Mouse (Mus musculus) v-Abl transformed pro-B cells (cell line): ENCODE results near the gene Asic5.

Source experiments
- in situ Hi-C, 2 experiments: fragments of 400-800 bp; cut with MboI; formaldehyde crosslinking; loops; one replicate each; pipeline ENCODE4 v1.15.1; 2025; ENCODE audit not compliant: unreplicated experiment in 2 of 2

The Asic5 gene

DNA sequence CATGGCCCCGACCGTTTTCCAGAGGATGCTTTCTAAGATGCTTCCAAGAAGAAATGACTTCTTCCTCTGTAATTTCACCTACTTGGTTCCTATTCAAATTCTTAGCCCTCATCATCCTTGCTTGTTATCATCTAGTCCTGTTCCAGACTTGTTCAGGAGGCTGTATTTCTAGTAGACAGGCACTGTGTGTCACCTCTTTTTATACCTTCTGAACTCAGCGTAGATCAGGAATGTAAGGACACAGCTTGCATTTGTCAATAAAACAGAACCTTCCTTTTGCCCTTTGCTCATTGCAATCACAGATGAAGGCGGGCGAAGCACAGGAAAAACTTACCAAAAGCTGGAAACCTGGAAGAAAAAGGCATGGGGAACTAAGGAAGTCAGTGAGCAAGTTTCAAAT, at the start of gene Asic5:
Gene Asic5 (plus strand): TSS at position 301 of the 400 bp plus-strand sequence.
- in situ Hi-C loops = no loop called here

DNA sequence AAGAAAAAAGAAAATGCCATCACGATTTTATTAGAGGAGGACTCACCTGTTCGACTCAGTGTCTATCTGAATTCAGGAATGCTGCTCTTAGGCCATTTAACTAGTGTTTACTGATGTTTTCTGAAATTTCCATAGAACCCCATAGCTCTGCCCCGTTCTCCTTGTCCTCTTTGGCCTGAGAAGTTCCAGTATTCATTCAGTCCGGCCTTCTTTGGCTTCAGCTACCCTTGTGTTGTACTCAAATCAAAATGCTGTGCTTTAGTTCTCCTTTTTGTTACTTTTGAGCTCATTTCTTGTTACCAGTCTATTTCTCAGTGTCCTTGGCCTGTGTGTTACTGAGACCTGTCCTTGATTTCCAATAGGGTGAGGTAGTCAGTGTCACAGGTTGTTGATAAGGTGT, 48.7 kb upstream of the Asic5 start:
- in situ Hi-C loops = loop anchor here (10.0 to 25.0 kb wide), 4 partner anchors 421 to 1329 kb away; partner anchors contain the start of gene Map9 (in 1 of the 2)

- in situ Hi-C loops = loop anchor here (10.0 to 25.0 kb wide), 4 partner anchors 416 to 1323 kb away; partner anchors contain the start of gene Map9 (in 1 of the 2)
Observed at GRCm38 (mm10) chr3:81938924-81939323, 43.2 kb upstream of the Asic5 start.

DNA sequence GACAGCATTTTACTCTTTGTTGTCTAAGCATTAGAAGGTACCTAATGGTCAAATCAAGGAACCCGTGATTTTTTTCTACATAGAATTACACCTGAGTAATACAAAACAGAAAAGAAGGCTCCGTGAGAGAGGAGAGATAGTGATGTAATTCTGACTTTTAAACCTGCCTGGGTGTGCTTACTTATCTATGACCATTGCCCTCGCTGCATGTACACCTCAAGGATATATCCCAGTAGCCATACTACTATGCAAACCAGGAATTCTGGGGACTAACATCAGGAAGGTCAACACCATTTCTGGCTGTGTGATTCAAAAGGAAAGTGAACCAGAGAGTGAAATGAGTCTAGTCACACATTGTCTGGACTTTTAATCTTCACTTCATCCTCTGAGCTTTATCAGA, 39.7 kb upstream of the Asic5 start:
- in situ Hi-C loops = loop anchor here (25.0 kb wide), 2 partner anchors 795 to 1320 kb away; no protein-coding TSS in a partner anchor

DNA sequence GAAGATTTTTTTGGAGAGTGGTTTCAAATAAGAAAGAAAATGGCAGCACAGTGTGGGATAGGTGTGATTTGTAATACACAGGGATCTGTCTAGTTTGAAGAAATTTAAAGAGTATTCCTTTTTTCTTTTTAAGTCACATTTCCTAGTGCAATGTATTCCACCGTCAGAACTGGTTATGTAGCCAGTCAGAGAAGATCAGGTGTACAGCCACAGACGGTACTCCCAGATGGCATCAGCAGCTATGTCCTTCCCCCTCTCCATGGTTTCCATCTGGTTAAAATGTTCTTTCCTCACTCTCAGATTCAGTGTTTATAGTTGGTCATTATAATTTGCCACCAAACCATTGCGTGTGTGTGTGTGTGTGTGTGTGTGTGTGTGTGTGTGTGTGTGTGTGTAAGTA, 39.0 kb upstream of the Asic5 start:
- in situ Hi-C loops = loop anchor here (25.0 kb wide), 2 partner anchors 794 to 1319 kb away; no protein-coding TSS in a partner anchor

DNA sequence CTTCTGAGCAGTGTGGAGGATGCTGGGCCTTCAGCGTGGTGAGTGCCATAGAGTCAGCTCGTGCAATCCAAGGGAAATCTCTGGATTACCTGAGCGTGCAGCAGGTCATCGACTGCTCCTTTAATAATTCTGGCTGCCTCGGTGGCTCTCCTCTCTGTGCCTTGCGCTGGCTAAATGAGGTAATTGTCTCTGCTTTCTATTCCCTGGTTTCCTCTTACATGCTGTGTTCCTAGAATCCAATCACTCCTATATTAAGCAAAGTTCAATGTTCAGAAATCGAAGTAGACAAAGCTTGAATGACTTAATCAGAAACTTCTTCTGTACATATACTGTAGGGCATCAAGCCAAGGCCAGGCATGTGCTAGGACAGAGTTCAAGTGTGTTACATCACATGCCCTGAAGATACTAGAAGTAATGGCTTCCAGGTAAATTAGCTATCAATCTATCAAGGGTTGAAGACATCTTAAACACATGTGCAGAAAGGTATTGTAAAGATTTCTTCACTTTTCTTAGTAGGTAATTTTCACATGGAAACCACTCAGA, 37.2 kb upstream of the Asic5 start:
- in situ Hi-C loops = loop anchor here (25.0 kb wide), 2 partner anchors 792 to 1317 kb away; no protein-coding TSS in a partner anchor

GRCm38 (mm10) chr3:81949048-81949447, 33.0 kb upstream of the Asic5 start:
- in situ Hi-C loops = loop anchor here (25.0 kb wide), 2 partner anchors 788 to 1313 kb away; no protein-coding TSS in a partner anchor

GRCm38 (mm10) chr3:81951785-81952184, 30.3 kb upstream of the Asic5 start:
- in situ Hi-C loops = no loop called here

- in situ Hi-C loops = no loop called here
Observed at GRCm38 (mm10) chr3:81957484-81957883, 24.6 kb upstream of the Asic5 start.

GRCm38 (mm10) chr3:81961336-81961735, 20.8 kb upstream of the Asic5 start:
- in situ Hi-C loops = no loop called here

DNA sequence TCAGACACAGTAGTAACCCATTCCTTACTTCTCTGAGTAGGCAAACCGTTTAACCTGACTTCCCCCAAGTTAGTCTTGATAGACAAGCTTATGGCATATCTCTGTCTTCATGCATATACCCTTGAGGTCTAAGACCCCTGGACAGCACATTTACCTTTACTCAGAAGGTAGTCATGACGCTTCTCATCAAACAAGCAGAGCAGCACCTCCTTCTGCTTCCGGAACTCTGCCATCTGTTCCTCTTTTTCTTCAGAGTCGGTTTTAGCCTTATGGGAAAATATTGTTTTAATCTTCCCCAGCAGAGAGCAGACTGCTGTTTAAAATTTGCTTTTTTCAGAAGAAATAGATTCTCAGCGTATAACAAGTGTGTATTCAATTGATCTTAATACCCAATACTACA, 18.3 kb upstream of the Asic5 start:
- in situ Hi-C loops = no loop called here

DNA sequence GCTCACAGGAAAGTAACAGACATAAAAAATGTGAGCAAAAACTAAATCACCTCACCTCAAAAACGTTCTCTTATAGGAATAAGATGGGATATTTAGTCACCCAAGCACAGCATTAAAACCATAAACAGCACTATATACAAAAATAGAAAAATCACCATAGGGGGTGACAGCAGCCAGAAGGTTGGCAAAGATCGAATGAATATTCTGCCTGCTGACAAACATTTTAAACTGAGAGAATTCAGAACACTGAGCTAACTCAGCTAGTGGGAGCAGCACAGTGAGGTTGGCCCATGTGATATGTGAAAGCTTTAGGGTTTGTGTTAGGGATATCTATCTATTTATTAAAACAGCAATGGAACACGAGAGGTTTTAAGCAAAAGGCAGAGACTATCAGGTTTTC, 17.5 kb upstream of the Asic5 start:
- in situ Hi-C loops = no loop called here

DNA sequence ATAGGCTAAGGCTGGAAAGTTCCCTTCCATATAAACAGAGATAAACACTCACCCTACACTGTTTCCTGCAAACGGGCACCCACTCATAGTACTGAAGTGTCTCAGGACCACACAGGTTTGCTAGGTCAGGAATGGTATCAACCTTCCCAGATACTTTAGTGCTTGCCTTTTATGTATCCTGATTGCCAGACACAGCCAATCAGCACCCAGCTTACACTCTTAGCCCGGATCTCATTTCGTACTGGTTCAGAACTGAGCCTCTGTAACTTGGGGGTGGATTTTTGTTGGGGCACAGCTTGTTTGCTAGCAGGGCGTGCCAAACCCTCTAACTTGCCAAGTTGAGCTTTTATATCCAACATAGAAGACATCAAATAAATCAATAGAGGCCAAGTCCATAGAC, 6.5 kb upstream of the Asic5 start:
- in situ Hi-C loops = no loop called here

- in situ Hi-C loops = no loop called here
Observed at GRCm38 (mm10) chr3:81976102-81976501, 6.0 kb upstream of the Asic5 start, which contains the start of gene Tdo2. Tdo2 (minus strand) TSS chr3:81976202.

DNA sequence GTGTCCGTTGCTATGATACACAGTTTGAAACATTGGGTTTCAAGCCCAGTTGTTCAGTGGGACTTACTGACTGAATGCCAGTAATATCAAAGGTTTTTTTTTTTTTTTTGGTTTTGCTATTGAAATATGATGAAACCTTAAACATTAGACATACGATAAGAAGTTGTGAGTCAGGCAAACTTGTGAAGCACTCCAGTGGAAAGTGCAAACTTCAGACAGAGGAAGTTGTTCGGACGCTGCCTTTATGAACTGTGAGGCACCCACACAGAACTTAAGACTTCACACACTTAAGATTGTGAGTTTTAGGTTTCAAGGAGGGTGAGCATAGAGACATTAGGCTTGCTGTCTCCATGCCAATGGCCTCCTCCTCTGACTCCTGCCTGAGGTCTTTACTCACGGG, 514 bp upstream of the Asic5 start:
- in situ Hi-C loops = no loop called here

- in situ Hi-C loops = no loop called here
Observed at GRCm38 (mm10) chr3:81983120-81983895, 1.2 kb downstream of the Asic5 start.

DNA sequence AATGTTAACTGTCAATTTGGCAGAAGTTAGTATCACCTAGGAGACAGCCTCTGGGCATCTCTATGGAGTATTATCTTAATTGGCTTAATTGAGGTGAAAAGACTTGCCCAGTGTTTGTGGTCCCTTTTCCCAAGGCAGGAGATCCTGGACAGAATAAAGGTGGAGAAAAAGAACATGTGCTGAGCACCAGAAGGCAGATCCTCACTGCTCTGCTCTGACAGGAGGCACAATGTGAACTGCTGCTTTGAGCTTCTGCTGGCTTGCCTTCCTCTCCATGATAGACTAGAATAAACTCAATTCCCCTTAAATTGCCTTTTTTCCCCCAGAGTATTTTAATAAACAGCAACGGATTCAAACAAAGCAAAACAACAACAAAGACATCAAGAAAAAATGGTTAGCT, 3.0 kb downstream of the Asic5 start:
- in situ Hi-C loops = no loop called here

DNA sequence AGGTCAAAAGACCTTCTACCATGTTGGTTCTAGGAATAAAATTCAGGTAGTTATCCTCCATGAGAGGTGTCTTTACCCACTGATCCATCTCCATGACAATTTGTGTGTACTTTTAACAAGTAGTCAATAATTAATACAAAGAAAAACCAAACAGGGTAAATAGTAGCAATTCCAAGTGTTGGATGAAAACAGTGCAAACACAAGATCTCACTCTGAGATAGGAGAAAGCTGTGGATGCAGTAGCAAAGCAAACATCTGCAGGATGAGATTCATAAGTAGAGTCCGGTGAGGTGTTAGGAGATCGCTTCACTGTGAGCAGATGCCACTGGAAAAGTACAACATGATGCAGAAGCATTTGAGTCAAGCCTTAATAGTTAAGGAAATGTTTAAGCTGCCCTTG, 4.0 kb downstream of the Asic5 start:
- in situ Hi-C loops = no loop called here

DNA sequence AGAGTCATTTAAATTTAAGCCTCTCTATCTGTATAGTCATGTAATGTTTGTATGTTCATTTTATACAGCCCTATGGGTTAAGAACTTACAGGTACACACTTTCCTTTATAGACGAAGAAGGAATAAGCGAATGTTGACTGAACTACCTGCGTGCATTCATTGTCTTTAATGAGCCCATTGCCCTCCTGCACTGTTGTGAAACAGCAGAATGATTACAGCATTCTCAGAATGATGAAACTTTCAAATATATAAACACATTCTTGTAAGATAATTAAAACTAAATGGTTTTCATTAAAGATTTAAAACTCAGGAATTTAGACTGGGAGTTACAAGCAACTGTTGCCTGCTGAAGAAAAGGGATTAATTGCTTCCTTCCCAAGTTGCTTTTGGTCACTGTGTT, 5.5 kb downstream of the Asic5 start:
- in situ Hi-C loops = no loop called here

GRCm38 (mm10) chr3:81989692-81990141, 7.6 kb downstream of the Asic5 start:
- in situ Hi-C loops = loop anchor here (10.0 kb wide), 2 partner anchors 345 to 865 kb away; no protein-coding TSS in a partner anchor

GRCm38 (mm10) chr3:81990531-81990930, 8.4 kb downstream of the Asic5 start:
- in situ Hi-C loops = loop anchor here (10.0 kb wide), 2 partner anchors 344 to 864 kb away; no protein-coding TSS in a partner anchor
